Mouse (Mus musculus) CH12.LX (cell line): ENCODE measurements at regions not wholly inside any gene's neighbourhood (a gene's known extent, or its start where the extent isn't known, plus 50 kb on each side); places are given as distances from the start of the nearest gene placed in this dataset.

Source experiments
- CHD1 ChIP-seq: IDR thresholded peaks from 2 replicates; pipeline ENCODE4 v1.6.1; 2012; ENCODE audit warnings: low read depth, low read length, improper control_type of control experiment, inconsistent platforms
- CTCF ChIP-seq, 2 experiments: IDR thresholded peaks in 1 of 2; conservative IDR thresholded peaks in 1 of 2; 2 replicates each; pipeline ENCODE4 v1.5.1; 2011 to 2012; ENCODE audit warnings: low read depth in 2 of 2, low read length in 2 of 2, improper control_type of control experiment in 1 of 2, inconsistent platforms in 1 of 2, mild to moderate bottlenecking in 1 of 2, moderate library complexity in 1 of 2
- E2F4 ChIP-seq: IDR thresholded peaks from 2 replicates; pipeline ENCODE4 v1.6.1; 2011; ENCODE audit warnings: low read depth, low read length, improper control_type of control experiment; ENCODE audit not compliant: insufficient replicate concordance
- ELF1 ChIP-seq: IDR thresholded peaks from 2 replicates; pipeline ENCODE4 v1.6.1; 2014; ENCODE audit warnings: low read depth, mild to moderate bottlenecking, inconsistent platforms, low read length, improper control_type of control experiment
- HCFC1 ChIP-seq: IDR thresholded peaks from 2 replicates; pipeline ENCODE4 v1.6.1; 2012; ENCODE audit warnings: low read depth, mild to moderate bottlenecking, inconsistent platforms, low read length, improper control_type of control experiment
- NRF1 ChIP-seq: IDR thresholded peaks from 2 replicates; pipeline ENCODE4 v1.6.1; 2014; ENCODE audit warnings: low read depth, mild to moderate bottlenecking, inconsistent platforms, low read length, improper control_type of control experiment, moderate library complexity
- POLR2A ChIP-seq: IDR thresholded peaks from 2 replicates; pipeline ENCODE4 v1.6.1; 2011; ENCODE audit warnings: low read depth, mild to moderate bottlenecking, improper control_type of control experiment, low read length
- SIN3A ChIP-seq: IDR thresholded peaks from 2 replicates; pipeline ENCODE4 v1.6.1; 2012; ENCODE audit warnings: low read length, improper control_type of control experiment, inconsistent platforms
- TCF12 ChIP-seq: IDR thresholded peaks from 2 replicates; pipeline ENCODE4 v1.6.1; 2014; ENCODE audit warnings: low read depth, mild to moderate bottlenecking, inconsistent platforms, low read length, improper control_type of control experiment
- UBTF ChIP-seq: IDR thresholded peaks from 2 replicates; pipeline ENCODE4 v1.6.1; 2012; ENCODE audit warnings: low read depth, mild to moderate bottlenecking, inconsistent platforms, low read length, improper control_type of control experiment, moderate library complexity
- USF1 ChIP-seq: IDR thresholded peaks from 2 replicates; pipeline ENCODE4 v1.6.1; 2014; ENCODE audit warnings: low read depth, mild to moderate bottlenecking, inconsistent platforms, low read length, improper control_type of control experiment
- ZKSCAN1 ChIP-seq: IDR thresholded peaks from 2 replicates; pipeline ENCODE4 v1.6.1; 2012; ENCODE audit warnings: low read depth, inconsistent platforms, low read length, improper control_type of control experiment, borderline replicate concordance
- ZNF384 ChIP-seq: IDR thresholded peaks from 2 replicates; pipeline ENCODE4 v1.6.1; 2012; ENCODE audit warnings: low read depth, low read length, improper control_type of control experiment, inconsistent platforms

DNA sequence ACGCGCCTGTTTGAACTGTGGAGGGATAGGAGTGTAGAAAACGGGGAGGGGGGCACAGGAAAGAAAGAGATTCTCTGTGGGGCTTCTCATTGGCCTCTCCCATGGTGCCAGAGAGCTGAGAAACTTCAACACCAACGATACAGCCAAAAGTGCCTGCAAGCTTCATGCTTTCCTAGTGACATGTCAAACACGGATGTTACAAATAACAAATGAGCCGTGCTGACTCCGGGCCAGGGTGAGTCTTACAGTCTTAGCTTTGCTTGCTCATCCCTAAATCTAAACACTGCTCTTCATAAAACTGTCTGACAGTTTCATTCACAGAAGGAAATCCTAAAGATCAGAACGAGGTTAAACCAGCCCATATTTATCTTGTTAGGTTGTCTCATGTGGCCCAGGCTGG, 68.3 kb downstream of the Adm start:
- no peak for TF ChIP-seq CTCF (conservative IDR thresholded peaks at IDR 0.05 in 1 of 2, IDR thresholded peaks at IDR 0.05 in 1 of 2; ENCODE audit: low read depth in 2 of 2, low read length in 2 of 2)
- no peak for TF ChIP-seq TCF12
- TF ChIP-seq UBTF: no peak
- TF ChIP-seq NRF1: no peak
- TF ChIP-seq ZKSCAN1: no peak
- no peak for TF ChIP-seq HCFC1
- TF ChIP-seq E2F4: no peak
- no peak for TF ChIP-seq USF1
- TF ChIP-seq ELF1: no peak
- no peak for TF ChIP-seq CHD1
- no peak for TF ChIP-seq SIN3A
- TF ChIP-seq ZNF384: no peak
- no peak for TF ChIP-seq POLR2A
